In the genomic region with DNA sequence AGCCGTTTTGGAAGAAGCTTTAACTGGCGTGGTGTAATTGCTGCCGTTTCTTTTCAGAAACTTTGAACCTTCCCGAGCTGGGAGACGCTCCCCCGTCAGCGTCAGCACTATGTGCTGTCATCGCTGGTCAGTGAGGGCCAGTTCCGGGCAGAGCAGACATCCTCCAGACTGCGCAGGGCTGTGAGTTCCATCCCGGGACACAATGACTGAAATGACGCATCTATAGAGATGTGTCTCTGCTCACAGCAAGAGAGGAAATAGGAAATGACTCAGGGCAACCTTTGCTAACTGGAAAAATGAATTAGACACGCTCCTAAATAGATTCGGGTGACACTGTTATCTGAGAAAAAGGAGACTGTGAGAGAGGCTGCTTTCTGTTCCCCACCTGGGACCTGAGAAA, we compare ENCODE assay signal across 9 mouse cellular contexts.
A peak's percentile ranks its signal among the peaks of the same experiment; 100 is the strongest.
DNase-seq lines count a peak whose midpoint lies in the region; ATAC-seq and TF ChIP-seq lines count a peak whose summit lies in the region.
"Had no signal": no experiment of that assay in that cellular context is flagged by ENCODE, and none has a peak within 500 bp of the region (broad histone marks: within the 10 kb centered on the region; RNA-seq: fewer than 3 reads in every experiment).

No protein-coding gene starts in this region.

- H3K27ac ChIP-seq in lung, embryonic 14.5 days (ENCODE audit: low read depth): no peak overlapping the region
- no peak overlapping the region for H3K27ac ChIP-seq in hindbrain, embryonic 15.5 days (replicated peaks)
- H3K27ac ChIP-seq in neural tube, embryonic 12.5 days: no peak overlapping the region

- peak; percentile 31 for DNase-seq in lung, embryonic 14.5 days
- no peak for DNase-seq in lung, adult 18-20 months
- DNase-seq in embryo, embryonic 9.5 days (ENCODE audit: extremely low spot score): peak; percentile 5
- no peak for DNase-seq in thymus, postnatal 4 days
- no peak for DNase-seq in ovary, postnatal 36 days (ENCODE audit: low spot score)
- DNase-seq: left cerebral cortex, postnatal 4 days had no signal

- H3K4me1 ChIP-seq in lung, embryonic 14.5 days (ENCODE audit: insufficient read depth): no peaks in the 10 kb centered on the region
- H3K4me1 ChIP-seq in hindbrain, embryonic 15.5 days (replicated peaks): 0 out of 2 replicates have a peak, but pooled peaks cover 4% of the 10 kb centered on the region
- no peaks in the 10 kb centered on the region for H3K4me1 ChIP-seq in neural tube, embryonic 12.5 days

- H3K4me2 ChIP-seq in lung, embryonic 14.5 days: no peak overlapping the region
- peak overlapping the region; percentile 36 for H3K4me2 ChIP-seq in hindbrain, embryonic 15.5 days
- H3K4me2 ChIP-seq in neural tube, embryonic 12.5 days (replicated peaks): peak overlapping the region; percentile 41

- H3K9me3 ChIP-seq in lung, embryonic 14.5 days (ENCODE audit: low read depth, low read length): no peaks in the 10 kb centered on the region
- H3K9me3 ChIP-seq in hindbrain, embryonic 15.5 days: no peaks in the 10 kb centered on the region
- no peaks in the 10 kb centered on the region for H3K9me3 ChIP-seq in neural tube, embryonic 12.5 days

- no peak overlapping the region for H3K4me3 ChIP-seq in lung, embryonic 14.5 days (ENCODE audit: low read depth, low read length)
- no peak overlapping the region for H3K4me3 ChIP-seq in hindbrain, embryonic 15.5 days
- no peak overlapping the region for H3K4me3 ChIP-seq in neural tube, embryonic 12.5 days

- no peak overlapping the region for H3K9ac ChIP-seq in lung, embryonic 14.5 days
- no peak overlapping the region for H3K9ac ChIP-seq in hindbrain, embryonic 15.5 days
- H3K9ac ChIP-seq in neural tube, embryonic 12.5 days: no peak overlapping the region

- ATAC-seq in lung, embryonic 14.5 days (ENCODE audit: insufficient read depth): peak; percentile 68; the same call in 1 of the 2 replicates
- ATAC-seq in hindbrain, embryonic 15.5 days (ENCODE audit: low FRiP score, low read depth): 0 out of 2 replicates have a peak, but pooled peaks have one; percentile 45
- ATAC-seq in neural tube, embryonic 12.5 days (ENCODE audit: low FRiP score, low read depth): 0 out of 2 replicates have a peak, but pooled peaks have one; percentile 53
- ATAC-seq: Patski had no signal

- no peaks in the 10 kb centered on the region for H3K36me3 ChIP-seq in lung, embryonic 14.5 days (ENCODE audit: insufficient read depth)
- H3K36me3 ChIP-seq in hindbrain, embryonic 15.5 days: no peaks in the 10 kb centered on the region
- H3K36me3 ChIP-seq in neural tube, embryonic 12.5 days: no peaks in the 10 kb centered on the region

- 41% methylated on average over 14 of the region's 14 CpGs for WGBS in lung, embryonic 14.5 days
- whole genome bisulfite sequencing in hindbrain, embryonic 15.5 days: 33% methylated on average over 14 of the region's 14 CpGs
- WGBS in neural tube, embryonic 12.5 days: 20% methylated on average over 14 of the region's 14 CpGs

- no peaks in the 10 kb centered on the region for H3K27me3 ChIP-seq in lung, embryonic 14.5 days (ENCODE audit: insufficient read depth, low read length)
- H3K27me3 ChIP-seq in hindbrain, embryonic 15.5 days: no peaks in the 10 kb centered on the region
- no peaks in the 10 kb centered on the region for H3K27me3 ChIP-seq in neural tube, embryonic 12.5 days (replicated peaks)
- H3K27me3 ChIP-seq: Patski had no signal

- TF ChIP-seq CTCF in lung, embryonic 14.5 days (IDR thresholded peaks at IDR 0.05; ENCODE audit: low read depth): no peak

Comparison
In these comparisons a context has a peak if more than half of its experiments do, and no peak if none do; other contexts are left out.
1. DNase-seq: peak in lung, embryonic 14.5 days (single experiment) and embryo, embryonic 9.5 days (single experiment); none in lung, adult 18-20 months (0 of 2), thymus, postnatal 4 days (single experiment) and ovary, postnatal 36 days (single experiment).
2. Peak in every context shown above with its lines, with median percentiles within 50 percentile points of each other: ATAC-seq.